Mouse (Mus musculus): ENCODE measurements around the gene Dynlt1f.
"Not testable (repeated sequence)": the region's sequence is repeated elsewhere in the genome, so short reads cannot be mapped to it uniquely, and the experiment has no call there.

DNA sequence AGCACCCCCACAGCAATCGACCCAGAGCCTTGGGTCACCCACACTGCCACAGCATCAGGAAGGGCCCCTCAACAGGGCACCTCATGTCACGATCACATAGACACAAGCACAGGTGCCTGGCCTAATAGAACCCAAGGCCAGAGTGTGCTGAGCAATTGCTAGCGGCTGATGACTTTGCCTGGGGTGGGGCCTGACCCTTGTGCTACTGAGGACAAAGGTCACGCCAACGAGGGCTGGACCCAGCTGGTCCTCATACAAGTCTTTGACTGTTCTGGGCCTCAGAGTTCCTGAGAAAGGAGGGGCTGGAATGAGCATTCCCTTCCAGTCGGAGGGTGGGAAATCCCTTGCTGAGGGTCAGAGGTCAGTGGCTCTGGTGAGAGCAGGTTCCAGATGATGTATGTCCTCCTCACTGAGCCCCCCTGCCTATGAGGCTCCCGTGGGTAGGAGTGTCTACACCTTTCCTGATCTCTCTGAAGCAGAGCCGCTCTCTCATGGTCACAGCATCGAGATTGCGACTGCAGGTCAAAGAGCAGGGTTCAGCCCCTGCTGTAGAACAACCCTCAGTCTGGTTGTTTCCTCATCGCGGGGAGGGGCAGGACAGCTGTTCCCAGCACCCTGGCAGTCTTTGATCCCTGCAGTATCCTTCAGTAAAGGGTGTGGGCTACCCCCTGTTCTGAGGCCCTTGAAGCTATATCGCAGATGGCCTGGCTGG lies 37.9 kb downstream of the Dynlt1f start:
- TF ChIP-seq CTCF (IDR thresholded peaks at IDR 0.05; ENCODE audit: low read depth, low read length); GATA1 (IDR thresholded peaks at IDR 0.05; ENCODE audit: borderline replicate concordance, low read length); TAL1 (conservative IDR thresholded peaks at IDR 0.05; ENCODE audit: low read depth, low read length): not testable (repeated sequence)

Data from G1E (cell line).